In the genomic region with DNA sequence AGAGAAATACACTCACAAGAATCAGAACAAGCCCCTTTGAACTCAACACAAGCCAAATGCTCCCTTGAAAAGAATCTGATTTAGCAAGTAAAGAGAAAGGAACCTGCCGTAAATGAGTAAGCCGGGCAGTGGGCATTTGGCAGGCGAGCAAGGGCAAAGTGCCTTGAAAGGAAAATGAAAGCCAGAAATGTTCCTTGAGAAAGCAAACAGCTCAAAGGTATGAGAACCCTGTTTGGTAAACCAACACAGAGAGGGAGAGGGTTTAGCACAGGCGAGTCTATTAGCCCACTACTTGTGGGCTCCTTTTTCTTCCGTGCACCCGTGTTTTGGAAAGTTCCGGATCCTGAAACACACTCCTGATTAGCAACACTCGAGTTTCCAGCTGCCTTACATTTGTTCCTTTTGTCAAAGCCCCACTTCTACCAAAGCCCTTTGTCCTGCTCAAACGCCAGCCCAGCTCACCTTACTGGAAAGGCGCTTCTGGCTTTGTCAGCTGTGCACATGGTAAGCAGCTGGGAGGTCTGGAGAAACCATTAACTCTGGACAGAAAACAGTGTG, we compare ENCODE assay signal across 9 mouse cellular contexts.
DNase-seq lines count a peak whose midpoint lies in the region; ATAC-seq and TF ChIP-seq lines count a peak whose summit lies in the region.
"Had no signal": no experiment of that assay in that cellular context is flagged by ENCODE, and none has a peak within 500 bp of the region (broad histone marks: within the 10 kb centered on the region; RNA-seq: fewer than 3 reads in every experiment).

No protein-coding gene starts in this region.

- H3K27ac ChIP-seq in CH12.LX (ENCODE audit: insufficient read depth, low read depth) = no peak overlapping the region
- 0 out of 4 replicates have a peak overlapping the region, but pooled peaks of 1 of the 2 experiments have one; percentile 37 for H3K27ac ChIP-seq in heart, embryonic 14.5 days (replicated peaks in 1 of 2; ENCODE audit: control insufficient read depth in 1 of 2, insufficient read depth in 1 of 2, low read depth in 2 of 2, low read length in 2 of 2)
- H3K27ac ChIP-seq in neural tube, embryonic 14.5 days (ENCODE audit: low read depth, low read length) = peak overlapping the region; percentile 39; the same call in 1 of the 2 replicates
- H3K27ac ChIP-seq: liver, embryonic 15.5 days had no signal

- 0 out of 2 replicates have a peak, but pooled peaks cover 5% of the 10 kb centered on the region for H3K79me2 ChIP-seq in CH12.LX (replicated peaks; ENCODE audit: control insufficient read depth, extremely low read depth, insufficient read depth, poor library complexity, severe bottlenecking)

- in situ Hi-C loops in CH12.LX (cut with MboI; ENCODE audit: low pct_ligation_motif_present, low pct_unique_long_range_greater_than_20kb, low sequenced_read_pairs) = no loop called here

- ATAC-seq in heart, embryonic 14.5 days (ENCODE audit: insufficient number of reproducible peaks, insufficient read depth, low FRiP score, low read depth) = no peak
- ATAC-seq in neural tube, embryonic 14.5 days (ENCODE audit: low read depth) = no peak

- 62% methylated on average over 10 of the region's 10 CpGs for WGBS in heart, embryonic 14.5 days
- 19% methylated on average over 10 of the region's 10 CpGs for WGBS in neural tube, embryonic 14.5 days

- intact Hi-C loops in left cerebral cortex, postnatal 4 days (cut with DNase I) = no loop called here
- intact Hi-C loops in left cerebral cortex, postnatal 10 days (cut with DNase I) = loop anchor here (5.0 kb wide), 1 partner anchor 41 kb away; no protein-coding TSS in a partner anchor
- intact Hi-C loops in left cerebral cortex, postnatal 25 days (cut with DNase I) = loop anchor here (5.0 kb wide), 1 partner anchor 41 kb away; no protein-coding TSS in a partner anchor

- 0 out of 2 replicates have a peak overlapping the region, but pooled peaks have one; percentile 4 for H3K4me2 ChIP-seq in CH12.LX (ENCODE audit: insufficient read depth, low read depth, poor library complexity, severe bottlenecking)
- peak overlapping the region; percentile 48 for H3K4me2 ChIP-seq in heart, embryonic 14.5 days (ENCODE audit: low read length)
- H3K4me2 ChIP-seq in neural tube, embryonic 14.5 days (ENCODE audit: low read depth, low read length) = peak overlapping the region; percentile 23; the same call in 1 of the 2 replicates
- H3K4me2 ChIP-seq: liver, embryonic 15.5 days had no signal

- no peak for TF ChIP-seq EP300 in CH12.LX (IDR thresholded peaks at IDR 0.05; ENCODE audit: low read length)

- DNase-seq in CH12.LX (ENCODE audit: extremely low read depth) = no peak
- DNase-seq in R1 (ENCODE audit: low read depth, low spot score) = peak; percentile 46
- peak; percentile 74 to 82 for DNase-seq in kidney, postnatal 25 days
- no peak for DNase-seq in left cerebral cortex, postnatal 4 days
- DNase-seq in left cerebral cortex, postnatal 10 days (ENCODE audit: extremely low spot score in 1 of 2, low spot score in 2 of 2) = no peak
- DNase-seq in left cerebral cortex, postnatal 25 days (ENCODE audit: low spot score in 2 of 2) = no peak

- peaks cover 10 to 35% of the 10 kb centered on the region in 2 experiments for H3K4me1 ChIP-seq in CH12.LX (ENCODE audit: control insufficient read depth in 1 of 2, insufficient read depth in 2 of 2)
- peaks cover 24 to 34% of the 10 kb centered on the region in 2 experiments for H3K4me1 ChIP-seq in heart, embryonic 14.5 days (ENCODE audit: control insufficient read depth in 2 of 2, insufficient read depth in 2 of 2, low read length in 2 of 2)
- peaks cover 51% of the 10 kb centered on the region for H3K4me1 ChIP-seq in neural tube, embryonic 14.5 days (ENCODE audit: control insufficient read depth, insufficient read depth, low read length)

- no peak overlapping the region for H3K4me3 ChIP-seq in CH12.LX (replicated peaks in 1 of 3; ENCODE audit: low read depth in 2 of 3, low read length in 2 of 3, poor library complexity in 1 of 3)
- peak overlapping the region in 1 of 2 experiments; percentile 2; a peak in 1 of 4 replicates for H3K4me3 ChIP-seq in heart, embryonic 14.5 days (ENCODE audit: control insufficient read depth in 1 of 2, insufficient read depth in 1 of 2, low read depth in 1 of 2, low read length in 2 of 2)
- H3K4me3 ChIP-seq in neural tube, embryonic 14.5 days (ENCODE audit: low read depth, low read length) = no peak overlapping the region
- H3K4me3 ChIP-seq: liver, embryonic 15.5 days had no signal

- no peak for TF ChIP-seq RAD21 in CH12.LX (IDR thresholded peaks at IDR 0.05; ENCODE audit: low read depth, low read length)

- no peaks in the 10 kb centered on the region for H3K36me3 ChIP-seq in CH12.LX (replicated peaks in 1 of 2; ENCODE audit: control insufficient read depth in 1 of 2, insufficient read depth in 1 of 2, low read length in 1 of 2)
- H3K36me3 ChIP-seq in heart, embryonic 14.5 days (ENCODE audit: control insufficient read depth, insufficient read depth, low read length) = no peaks in the 10 kb centered on the region
- no peaks in the 10 kb centered on the region for H3K36me3 ChIP-seq in neural tube, embryonic 14.5 days (ENCODE audit: control insufficient read depth, insufficient read depth, low read length)
- H3K36me3 ChIP-seq: liver, embryonic 15.5 days had no signal

- dilution Hi-C loops in CH12.LX (cut with MboI; ENCODE audit: extremely low pct_ligation_motif_present, extremely low pct_unique_long_range_greater_than_20kb, low sequenced_read_pairs) = no loop called here

- H3K9ac ChIP-seq in CH12.LX (ENCODE audit: insufficient read depth, low read depth) = no peak overlapping the region
- no peak overlapping the region for H3K9ac ChIP-seq in heart, embryonic 14.5 days (ENCODE audit: low read length)
- H3K9ac ChIP-seq in neural tube, embryonic 14.5 days (replicated peaks; ENCODE audit: low read depth, low read length) = no peak overlapping the region; the same call in 1 of the 2 replicates
- H3K9ac ChIP-seq: liver, embryonic 15.5 days had no signal

- no peak for TF ChIP-seq POLR2A in CH12.LX (IDR thresholded peaks at IDR 0.05; ENCODE audit: low read depth, low read length)

- no peak for TF ChIP-seq CTCF in CH12.LX (conservative IDR thresholded peaks at IDR 0.05 in 1 of 2, IDR thresholded peaks at IDR 0.05 in 1 of 2; ENCODE audit: low read depth in 2 of 2, low read length in 2 of 2)

- no peaks in the 10 kb centered on the region for H3K9me3 ChIP-seq in CH12.LX (replicated peaks; ENCODE audit: low read length)
- no peaks in the 10 kb centered on the region for H3K9me3 ChIP-seq in heart, embryonic 14.5 days (ENCODE audit: control insufficient read depth, low read length)
- H3K9me3 ChIP-seq in neural tube, embryonic 14.5 days (ENCODE audit: control insufficient read depth, low read length) = no peaks in the 10 kb centered on the region
- H3K9me3 ChIP-seq: liver, embryonic 15.5 days had no signal

- H3K27me3 ChIP-seq in CH12.LX (replicated peaks) = no peaks in the 10 kb centered on the region
- no peaks in the 10 kb centered on the region for H3K27me3 ChIP-seq in heart, embryonic 14.5 days (ENCODE audit: control insufficient read depth, insufficient read depth, low read length)
- no peaks in the 10 kb centered on the region for H3K27me3 ChIP-seq in neural tube, embryonic 14.5 days (ENCODE audit: control insufficient read depth, insufficient read depth, low read length)
- H3K27me3 ChIP-seq: liver, embryonic 15.5 days had no signal

TF ChIP-seq in CH12.LX, 34 proteins besides CTCF, POLR2A, EP300 and RAD21:
- TF ChIP-seq USF2 (conservative IDR thresholded peaks at IDR 0.05; ENCODE audit: low read depth, low read length) (no peak), GABPA (IDR thresholded peaks at IDR 0.05; ENCODE audit: insufficient replicate concordance, low read depth, low read length) (no peak), CHD2 (IDR thresholded peaks at IDR 0.05; ENCODE audit: low read length) (no peak), SMC3 (IDR thresholded peaks at IDR 0.05; ENCODE audit: low read depth, low read length) (no peak), HCFC1 (IDR thresholded peaks at IDR 0.05; ENCODE audit: low read depth, low read length) (no peak), ZC3H11A (IDR thresholded peaks at IDR 0.05; ENCODE audit: low read depth, low read length) (no peak), MAFK (IDR thresholded peaks at IDR 0.05; ENCODE audit: insufficient replicate concordance, low read length) (no peak), RCOR1 (conservative IDR thresholded peaks at IDR 0.05; ENCODE audit: low read depth, low read length) (no peak), POLR2AphosphoS2 (IDR thresholded peaks at IDR 0.05; ENCODE audit: low read depth, low read length) (no peak), MAX (IDR thresholded peaks at IDR 0.05; ENCODE audit: low read length) (no peak), ZNF384 (IDR thresholded peaks at IDR 0.05; ENCODE audit: low read depth, low read length) (no peak), MXI1 (IDR thresholded peaks at IDR 0.05; ENCODE audit: low read depth, low read length) (no peak), ETS1 (conservative IDR thresholded peaks at IDR 0.05; ENCODE audit: low read depth, low read length) (no peak), ELF1 (IDR thresholded peaks at IDR 0.05; ENCODE audit: low read depth, low read length) (no peak), PAX5 (IDR thresholded peaks at IDR 0.05; ENCODE audit: low read length) (no peak), ZKSCAN1 (IDR thresholded peaks at IDR 0.05; ENCODE audit: borderline replicate concordance, low read depth, low read length) (no peak), IRF4 (IDR thresholded peaks at IDR 0.05; ENCODE audit: low read depth, low read length) (no peak), TBP (conservative IDR thresholded peaks at IDR 0.05; ENCODE audit: low read depth, low read length) (no peak), JUND (conservative IDR thresholded peaks at IDR 0.05; ENCODE audit: low read depth, low read length) (no peak)

Comparison
In these comparisons a context has a peak if more than half of its experiments do, and no peak if none do; other contexts are left out.
1. DNase-seq: peak in R1 (single experiment) and kidney, postnatal 25 days (2 of 2); none in CH12.LX (single experiment), left cerebral cortex, postnatal 4 days (single experiment), left cerebral cortex, postnatal 10 days (0 of 2) and left cerebral cortex, postnatal 25 days (0 of 2).
2. Peak in every context shown above with its lines, with median percentiles within 50 percentile points of each other: H3K4me2 ChIP-seq.